Mouse (Mus musculus): ENCODE results near the gene Plac9a.

- no peak for TF ChIP-seq TAL1 (IDR thresholded peaks at IDR 0.05; ENCODE audit: low read length)
- no peak for TF ChIP-seq GATA1 (IDR thresholded peaks at IDR 0.05; ENCODE audit: low read length)
Observed at GRCm38 (mm10) chr14:25848237-25848636, 54.7 kb downstream of the Plac9a start.
